Mouse (Mus musculus): Measurements from ENCODE around the gene Map3k21. TPM values are rescaled to one million over a fixed set of nuclear protein-coding genes. Genes with fewer than 3 reads are reported as not detected.
A peak's percentile ranks its signal among the peaks of the same experiment; 100 is the strongest.

Map3k21 gene
- polyA plus RNA-seq, 1 experiment = 0.82 TPM

GRCm38 (mm10) chr8:125975981-125976380, 65.7 kb downstream of the Map3k21 start:
- DNase-seq (ENCODE audit: low read depth) = no peak
- TF ChIP-seq CTCF (IDR thresholded peaks at IDR 0.05; ENCODE audit: borderline replicate concordance, extremely low read depth, insufficient read depth, insufficient read length) (no peak), POLR2A (IDR thresholded peaks at IDR 0.05; ENCODE audit: borderline replicate concordance, extremely low read depth, insufficient read depth, insufficient read length, poor library complexity, severe bottlenecking) (no peak)

GRCm38 (mm10) chr8:125980826-125981225, 70.6 kb downstream of the Map3k21 start:
- DNase-seq (ENCODE audit: low read depth) = no peak
- TF ChIP-seq CTCF (IDR thresholded peaks at IDR 0.05; ENCODE audit: borderline replicate concordance, extremely low read depth, insufficient read depth, insufficient read length) (no peak), POLR2A (IDR thresholded peaks at IDR 0.05; ENCODE audit: borderline replicate concordance, extremely low read depth, insufficient read depth, insufficient read length, poor library complexity, severe bottlenecking) (no peak)

GRCm38 (mm10) chr8:125983515-125983914, 73.3 kb downstream of the Map3k21 start:
- TF ChIP-seq CTCF (IDR thresholded peaks at IDR 0.05; ENCODE audit: borderline replicate concordance, extremely low read depth, insufficient read depth, insufficient read length) = no peak
- TF ChIP-seq POLR2A (IDR thresholded peaks at IDR 0.05; ENCODE audit: borderline replicate concordance, extremely low read depth, insufficient read depth, insufficient read length, poor library complexity, severe bottlenecking) = no peak
- DNase-seq (ENCODE audit: low read depth) = no peak

- DNase-seq (ENCODE audit: low read depth) = no peak
- TF ChIP-seq CTCF (IDR thresholded peaks at IDR 0.05; ENCODE audit: borderline replicate concordance, extremely low read depth, insufficient read depth, insufficient read length) (no peak), POLR2A (IDR thresholded peaks at IDR 0.05; ENCODE audit: borderline replicate concordance, extremely low read depth, insufficient read depth, insufficient read length, poor library complexity, severe bottlenecking) (no peak)
Measured at GRCm38 (mm10) chr8:125984140-125984539, 73.9 kb downstream of the Map3k21 start.

- no peak for TF ChIP-seq CTCF (IDR thresholded peaks at IDR 0.05; ENCODE audit: borderline replicate concordance, extremely low read depth, insufficient read depth, insufficient read length)
- no peak for TF ChIP-seq POLR2A (IDR thresholded peaks at IDR 0.05; ENCODE audit: borderline replicate concordance, extremely low read depth, insufficient read depth, insufficient read length, poor library complexity, severe bottlenecking)
Measured at GRCm38 (mm10) chr8:125985364-125985763, 75.1 kb downstream of the Map3k21 start.

GRCm38 (mm10) chr8:125986999-125987589, 76.8 kb downstream of the Map3k21 start:
- TF ChIP-seq CTCF (IDR thresholded peaks at IDR 0.05; ENCODE audit: borderline replicate concordance, extremely low read depth, insufficient read depth, insufficient read length) = no peak
- no peak for TF ChIP-seq POLR2A (IDR thresholded peaks at IDR 0.05; ENCODE audit: borderline replicate concordance, extremely low read depth, insufficient read depth, insufficient read length, poor library complexity, severe bottlenecking)
- DNase-seq (ENCODE audit: low read depth) = peak; percentile 55

More at GRCm38 (mm10) chr8:125985364-125985763, 75.1 kb downstream of the Map3k21 start:
- peak; percentile 33 for DNase-seq (ENCODE audit: low read depth)

- DNase-seq (ENCODE audit: low read depth) = no peak
- TF ChIP-seq POLR2A (IDR thresholded peaks at IDR 0.05; ENCODE audit: borderline replicate concordance, extremely low read depth, insufficient read depth, insufficient read length, poor library complexity, severe bottlenecking) (no peak), CTCF (IDR thresholded peaks at IDR 0.05; ENCODE audit: borderline replicate concordance, extremely low read depth, insufficient read depth, insufficient read length) (no peak)
Measured at GRCm38 (mm10) chr8:125987996-125988395, 77.7 kb downstream of the Map3k21 start.

GRCm38 (mm10) chr8:125993636-125994035, 83.4 kb downstream of the Map3k21 start:
- DNase-seq (ENCODE audit: low read depth) = no peak
- TF ChIP-seq CTCF (IDR thresholded peaks at IDR 0.05; ENCODE audit: borderline replicate concordance, extremely low read depth, insufficient read depth, insufficient read length) (no peak), POLR2A (IDR thresholded peaks at IDR 0.05; ENCODE audit: borderline replicate concordance, extremely low read depth, insufficient read depth, insufficient read length, poor library complexity, severe bottlenecking) (no peak)

GRCm38 (mm10) chr8:125995101-125995986, 85.1 kb downstream of the Map3k21 start, which contains the start of gene Kcnk1:
Kcnk1 (plus strand) TSS chr8:125995170.
- DNase-seq (ENCODE audit: low read depth) = peak; percentile 82
- TF ChIP-seq CTCF (IDR thresholded peaks at IDR 0.05; ENCODE audit: borderline replicate concordance, extremely low read depth, insufficient read depth, insufficient read length) (no peak), POLR2A (IDR thresholded peaks at IDR 0.05; ENCODE audit: borderline replicate concordance, extremely low read depth, insufficient read depth, insufficient read length, poor library complexity, severe bottlenecking) (no peak; the same call in 1 of the 2 replicates)

GRCm38 (mm10) chr8:125996031-125996839, 86.0 kb downstream of the Map3k21 start:
- TF ChIP-seq CTCF (IDR thresholded peaks at IDR 0.05; ENCODE audit: borderline replicate concordance, extremely low read depth, insufficient read depth, insufficient read length) (no peak), POLR2A (IDR thresholded peaks at IDR 0.05; ENCODE audit: borderline replicate concordance, extremely low read depth, insufficient read depth, insufficient read length, poor library complexity, severe bottlenecking) (no peak)
- DNase-seq (ENCODE audit: low read depth) = no peak

GRCm38 (mm10) chr8:125996980-125997379, 86.7 kb downstream of the Map3k21 start:
- no peak for DNase-seq (ENCODE audit: low read depth)
- no peak for TF ChIP-seq CTCF (IDR thresholded peaks at IDR 0.05; ENCODE audit: borderline replicate concordance, extremely low read depth, insufficient read depth, insufficient read length)
- no peak for TF ChIP-seq POLR2A (IDR thresholded peaks at IDR 0.05; ENCODE audit: borderline replicate concordance, extremely low read depth, insufficient read depth, insufficient read length, poor library complexity, severe bottlenecking)

Other genes starting within 250 kb of the Map3k21 start
- gene Map10, start 240.6 kb upstream of the Map3k21 start, polyA plus RNA-seq (2012; rRNA removed) = 5.1 and 5.8 TPM in 2 replicates
- 27.9 and 30.4 TPM in 2 replicates for gene Ntpcr, start 180.5 kb upstream of the Map3k21 start, polyA plus RNA-seq (2012; rRNA removed)
- gene Pcnx2, start 12.1 kb upstream of the Map3k21 start, polyA plus RNA-seq (2012; rRNA removed) = 11.8 and 13.7 TPM in 2 replicates
- 9.3 and 11.3 TPM in 2 replicates for gene Kcnk1, start 84.7 kb downstream of the Map3k21 start, polyA plus RNA-seq (2012; rRNA removed)

Data from brain, embryonic 14.5 days (tissue).